Mouse (Mus musculus): Measurements from ENCODE around the gene Tnni3. TPM values are rescaled to one million over a fixed set of nuclear protein-coding genes. Genes with fewer than 3 reads are reported as not detected.

Gene Tnni3
- polyA plus RNA-seq, 1 experiment: 2.5 TPM

DNA sequence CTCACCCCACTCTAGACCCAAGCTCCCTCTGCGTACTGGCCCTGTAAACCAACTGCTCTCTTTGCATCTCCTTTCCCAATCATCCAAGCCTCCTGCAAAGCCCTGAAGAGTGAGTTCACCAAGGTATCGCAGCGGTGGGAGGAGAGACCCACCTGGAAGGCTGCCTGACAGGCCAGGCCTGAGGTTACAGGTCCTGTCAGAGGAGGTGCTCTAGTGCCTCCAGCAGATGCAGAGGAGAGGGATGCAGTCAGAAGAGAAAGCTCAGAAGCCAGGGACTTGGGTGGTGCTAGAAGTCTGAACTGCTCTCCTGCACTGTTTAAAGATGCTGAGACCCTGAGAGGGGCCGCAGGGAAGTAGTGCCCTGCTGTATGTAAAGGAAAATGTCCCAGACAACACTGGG lies 25.0 kb downstream of the Tnni3 start:
- no peak for DNase-seq (ENCODE audit: low read depth)

DNA sequence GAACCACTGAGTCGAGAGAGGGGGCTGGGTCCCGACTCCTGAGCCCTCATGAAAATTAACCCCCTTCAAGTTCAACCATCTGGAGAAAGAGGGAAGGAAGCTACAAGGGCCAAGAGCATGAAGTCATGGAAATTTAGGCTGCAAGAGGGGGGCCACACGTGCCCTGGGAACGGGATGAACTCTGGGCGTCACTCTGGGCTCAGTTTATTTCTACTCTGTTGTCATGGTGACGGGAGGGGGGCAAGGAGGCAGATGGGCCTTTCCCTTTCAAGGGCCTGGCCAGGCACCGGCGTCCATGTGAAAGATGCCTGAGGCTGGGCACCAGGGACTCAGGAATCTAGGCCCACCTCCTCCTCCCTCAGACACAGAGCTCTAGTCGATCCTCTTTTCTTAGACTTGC lies 25.8 kb downstream of the Tnni3 start:
- no peak for DNase-seq (ENCODE audit: low read depth)

GRCm38 (mm10) chr7:4497271-4497903 lies 26.6 kb downstream of the Tnni3 start:
- DNase-seq (ENCODE audit: low read depth): no peak

DNA sequence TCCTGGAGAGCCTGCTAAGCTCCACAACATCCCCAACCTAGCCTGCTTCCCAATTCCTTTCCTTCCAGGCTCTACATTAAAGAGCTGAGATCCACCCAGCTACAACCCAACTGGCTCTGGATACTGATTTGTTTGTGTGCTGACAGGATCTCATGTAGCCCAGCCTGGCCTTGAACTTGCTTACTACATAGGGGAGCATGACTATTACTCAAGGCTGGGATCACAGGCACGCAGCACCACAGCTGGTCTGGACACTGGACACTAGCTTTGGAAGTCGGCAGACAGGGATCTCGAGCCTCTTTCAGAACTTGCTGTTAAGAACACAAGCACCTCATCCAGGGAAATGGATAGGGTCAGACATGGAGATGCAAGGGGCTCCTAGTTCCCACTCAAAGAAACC lies 27.6 kb downstream of the Tnni3 start:
- no peak for DNase-seq (ENCODE audit: low read depth)

- no peak for DNase-seq (ENCODE audit: low read depth)
Observed at GRCm38 (mm10) chr7:4493991-4494390, 30.0 kb downstream of the Tnni3 start.

- no peak for DNase-seq (ENCODE audit: low read depth)
Observed at GRCm38 (mm10) chr7:4492284-4493224, 31.5 kb downstream of the Tnni3 start.

GRCm38 (mm10) chr7:4491308-4491707 lies 32.7 kb downstream of the Tnni3 start:
- DNase-seq (ENCODE audit: low read depth): no peak

GRCm38 (mm10) chr7:4482281-4482680 lies 41.7 kb downstream of the Tnni3 start:
- no peak for DNase-seq (ENCODE audit: low read depth)

DNA sequence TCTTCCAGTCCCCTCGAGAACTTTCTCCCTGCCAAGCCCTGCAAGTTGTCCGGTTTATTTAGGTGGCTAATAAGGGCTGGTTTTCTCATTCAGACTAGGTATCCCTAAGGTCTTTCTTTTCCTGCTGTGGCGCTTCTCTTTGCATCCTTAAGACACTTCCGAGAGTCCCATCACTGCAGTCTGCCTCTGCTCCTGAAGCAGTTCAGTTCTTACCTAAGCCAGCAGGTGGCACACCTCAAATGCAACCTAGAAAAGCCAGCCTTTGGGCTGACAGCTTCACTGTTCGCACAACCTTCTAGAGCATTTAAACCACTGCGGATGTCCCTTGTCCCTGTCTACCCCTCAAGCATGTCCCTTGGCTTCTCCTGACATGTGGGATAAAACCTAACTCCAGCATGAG lies 44.4 kb downstream of the Tnni3 start:
- no peak for DNase-seq (ENCODE audit: low read depth)

- DNase-seq (ENCODE audit: low read depth): no peak
Observed at GRCm38 (mm10) chr7:4478796-4479291, 45.2 kb downstream of the Tnni3 start.

DNA sequence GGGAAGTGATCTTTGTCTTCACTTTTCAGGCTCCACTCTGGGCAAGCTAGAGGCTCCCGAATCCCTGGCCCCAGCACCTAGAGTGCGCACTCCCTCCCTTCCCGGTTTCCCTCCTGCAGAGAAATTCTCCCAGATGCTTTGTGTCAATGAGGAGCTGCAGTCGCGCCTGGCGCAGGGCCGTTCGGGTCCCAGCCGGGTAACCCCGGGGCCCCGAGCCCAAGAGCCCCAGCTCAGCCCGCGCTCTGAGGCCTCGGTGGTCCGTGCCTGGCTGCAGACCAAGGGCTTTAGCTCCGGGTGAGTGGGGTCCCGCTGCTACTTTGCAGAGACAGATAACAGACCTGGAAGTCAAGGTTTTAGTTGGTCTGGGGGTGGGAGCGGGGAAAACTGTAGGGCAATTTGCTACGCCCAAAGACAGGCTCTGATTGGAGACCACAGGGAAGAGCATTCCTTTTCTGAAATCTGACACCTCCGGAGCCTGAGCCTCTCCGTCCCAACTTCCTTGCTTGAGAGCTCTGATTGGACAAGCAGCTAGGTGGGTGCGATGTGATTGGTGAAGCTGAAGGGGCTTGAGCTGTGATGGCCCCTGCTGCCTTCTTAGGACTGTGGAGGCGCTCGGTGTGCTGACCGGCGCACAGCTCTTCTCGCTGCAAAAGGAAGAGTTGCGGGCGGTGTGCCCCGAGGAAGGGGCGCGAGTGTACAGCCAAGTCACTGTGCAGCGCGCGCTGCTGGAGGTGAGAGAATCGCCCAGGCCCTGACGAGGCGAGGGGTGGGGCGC lies 45.8 kb downstream of the Tnni3 start:
- no peak for DNase-seq (ENCODE audit: low read depth)

DNA sequence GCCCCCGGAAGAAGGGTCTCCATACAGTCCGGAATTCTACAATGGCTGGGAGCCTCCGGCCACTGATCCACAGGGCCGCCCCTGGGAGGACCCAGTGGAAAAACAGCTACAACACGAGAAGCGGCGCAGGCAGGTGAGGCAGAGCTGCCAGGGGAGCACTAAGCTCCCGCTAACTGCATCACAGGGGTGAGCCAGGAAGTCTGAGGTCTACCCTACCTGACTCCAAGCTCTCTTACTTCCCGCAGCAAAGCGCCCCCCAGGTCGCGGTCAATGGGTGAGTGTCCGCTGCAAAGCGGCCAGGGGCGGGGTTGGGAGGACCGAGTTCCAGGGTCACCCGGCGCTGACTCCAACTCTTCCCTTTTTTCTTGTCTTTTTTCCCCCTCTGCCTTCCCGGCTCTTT lies 50.1 kb downstream of the Tnni3 start:
- no peak for DNase-seq (ENCODE audit: low read depth)

DNA sequence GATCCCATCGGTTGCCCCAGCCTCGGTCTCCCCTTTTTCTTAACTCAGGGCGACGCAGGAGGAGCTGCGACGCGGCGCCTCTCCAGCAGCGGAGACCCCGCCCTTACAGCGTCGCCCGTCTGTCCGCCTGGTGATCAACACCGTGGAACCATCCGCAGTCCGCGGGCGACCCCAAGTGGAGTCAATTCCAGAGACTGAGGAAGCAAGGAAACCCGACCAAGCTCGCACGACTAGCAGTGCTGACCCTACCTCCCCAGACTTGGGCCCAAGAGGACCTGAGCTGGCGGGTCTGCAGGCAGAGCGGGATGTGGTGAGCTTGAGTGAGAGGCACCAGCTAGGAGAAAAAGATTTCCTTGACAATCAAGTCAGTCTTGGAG lies 52.9 kb downstream of the Tnni3 start:
- no peak for DNase-seq (ENCODE audit: low read depth)

DNA sequence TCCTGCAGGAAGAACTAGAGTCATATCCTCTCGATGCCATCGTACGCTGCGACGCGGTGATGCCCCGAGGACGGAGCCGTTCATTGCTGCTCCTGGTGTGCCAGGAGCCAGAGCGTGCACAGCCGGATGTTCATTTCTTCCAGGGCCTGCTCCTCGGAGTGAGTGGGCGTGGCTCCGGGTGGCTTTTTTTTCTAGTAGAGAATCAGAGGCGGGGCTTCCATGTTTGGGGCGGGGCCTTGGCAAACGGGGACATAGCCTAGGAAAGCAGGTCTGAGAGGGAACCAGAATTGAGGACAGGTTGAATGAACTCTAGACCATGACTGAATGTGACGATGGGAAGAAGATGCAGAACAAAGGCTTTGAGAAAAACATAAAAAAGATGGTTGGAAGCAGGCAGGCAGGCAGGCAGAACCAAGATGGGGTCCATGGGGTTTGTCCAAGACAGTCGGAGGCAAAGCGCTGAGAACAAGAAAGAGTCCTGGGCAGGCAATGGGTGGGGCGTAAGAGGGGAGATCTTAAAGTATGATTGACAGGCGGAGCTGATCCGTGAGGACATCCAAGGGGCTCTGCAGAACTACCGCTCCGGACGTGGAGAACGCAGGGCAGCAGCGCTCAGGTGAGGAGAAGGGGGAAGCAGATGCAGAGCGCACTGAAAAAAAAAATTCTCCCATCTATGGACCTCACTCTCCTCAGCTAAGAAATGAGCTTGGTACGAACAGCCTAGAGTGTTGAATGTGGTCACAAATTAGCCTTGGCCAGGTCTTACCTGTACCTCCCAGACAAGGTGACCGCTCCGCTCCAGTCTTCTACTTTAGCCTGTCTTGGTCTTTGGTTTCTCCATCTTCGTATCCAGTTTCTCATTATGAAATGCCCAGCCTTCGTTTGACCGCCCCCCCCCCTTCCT lies 53.5 kb downstream of the Tnni3 start:
- no peak for DNase-seq (ENCODE audit: low read depth)

Other genes starting within 250 kb of the Tnni3 start
- gene Ncr1, start 186.5 kb downstream of the Tnni3 start, polyA plus RNA-seq (2012; rRNA removed): 0.42 and 0.89 TPM in 2 replicates
- gene Gp6, start 126.5 kb downstream of the Tnni3 start, polyA plus RNA-seq (2012; rRNA removed): not detected in 2 replicates
- gene Rdh13, start 78.6 kb downstream of the Tnni3 start, polyA plus RNA-seq (2012; rRNA removed): 16.0 and 17.4 TPM in 2 replicates
- 9.1 and 11.3 TPM in 2 replicates for gene Eps8l1, start 63.6 kb downstream of the Tnni3 start, polyA plus RNA-seq (2012; rRNA removed)
- gene Ppp1r12c, start 22.5 kb downstream of the Tnni3 start, polyA plus RNA-seq (2012; rRNA removed): 57.8 and 59.3 TPM in 2 replicates
- gene Tnnt1, start 7.8 kb downstream of the Tnni3 start, polyA plus RNA-seq (2012; rRNA removed): 4.9 and 8.0 TPM in 2 replicates
- gene Dnaaf3, start 8.2 kb upstream of the Tnni3 start, polyA plus RNA-seq (2012; rRNA removed): 4.7 and 5.5 TPM in 2 replicates
- 0.09 and 0.81 TPM in 2 replicates for gene Syt5, start 23.3 kb upstream of the Tnni3 start, polyA plus RNA-seq (2012; rRNA removed)
- gene Ptprh, start 79.8 kb upstream of the Tnni3 start, polyA plus RNA-seq (2012; rRNA removed): 0.05 TPM in 1 of 2 replicates, not detected in the other
- gene Tmem86b, start 107.2 kb upstream of the Tnni3 start, polyA plus RNA-seq (2012; rRNA removed): 13.0 and 16.5 TPM in 2 replicates
- gene Ppp6r1, start 134.8 kb upstream of the Tnni3 start, polyA plus RNA-seq (2012; rRNA removed): 120 and 134 TPM in 2 replicates
- gene Hspbp1, start 160.8 kb upstream of the Tnni3 start, polyA plus RNA-seq (2012; rRNA removed): 28.9 and 31.8 TPM in 2 replicates
- gene Brsk1, start 166.4 kb upstream of the Tnni3 start, polyA plus RNA-seq (2012; rRNA removed): 3.3 TPM in 2 replicates
- gene Tmem150b, start 201.0 kb upstream of the Tnni3 start, polyA plus RNA-seq (2012; rRNA removed): 0.89 and 1.2 TPM in 2 replicates
- 71.4 and 75.9 TPM in 2 replicates for gene Kmt5c, start 215.9 kb upstream of the Tnni3 start, polyA plus RNA-seq (2012; rRNA removed)
- 36.7 and 37.2 TPM in 2 replicates for gene Cox6b2, start 228.9 kb upstream of the Tnni3 start, polyA plus RNA-seq (2012; rRNA removed)
- gene Fam71e2, start 247.1 kb upstream of the Tnni3 start, polyA plus RNA-seq (2012; rRNA removed): 0.26 and 0.80 TPM in 2 replicates

Measured in gonadal fat pad, adult 2 months (tissue).